Mouse (Mus musculus) cerebellum, adult 2 months (tissue): ENCODE results near the gene Crp.

Source experiments
- CTCF ChIP-seq: fragments of 200-500 bp; IDR thresholded peaks from 2 replicates; pipeline ENCODE4 v1.5.1; 2011; ENCODE audit warnings: low read depth, mild to moderate bottlenecking, control low read depth, low read length, moderate library complexity, borderline replicate concordance; ENCODE audit not compliant: insufficient read depth
- POLR2A ChIP-seq: fragments of 200-500 bp; IDR thresholded peaks from 2 replicates; pipeline ENCODE4 v1.6.1; 2011; ENCODE audit warnings: low read length, control low read depth, borderline replicate concordance; ENCODE audit not compliant: insufficient read depth

DNA sequence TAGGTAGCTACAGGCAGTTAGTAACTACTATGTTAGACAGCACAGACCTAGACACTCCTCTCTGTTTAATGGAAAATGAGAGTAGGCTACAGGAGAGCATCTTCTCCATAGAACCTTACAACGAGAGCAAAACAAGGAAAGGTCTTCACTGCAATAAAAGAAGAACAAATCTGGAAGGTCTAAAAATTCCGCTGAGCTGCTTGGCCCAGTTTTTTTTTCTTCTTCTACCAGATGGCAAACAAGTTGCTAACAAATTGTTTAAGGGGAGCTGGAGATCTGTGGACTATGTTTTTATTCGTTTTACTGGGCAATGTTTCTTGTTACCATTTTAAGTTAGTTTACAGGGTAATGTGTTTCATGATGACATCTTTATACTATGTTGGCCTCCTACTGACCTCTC lies 53.4 kb downstream of the Crp start:
- TF ChIP-seq CTCF (no peak), POLR2A (no peak)
